Mouse (Mus musculus) frontal cortex, adult 2 months (tissue): Measurements from ENCODE around the gene Eogt. TPM values are rescaled to one million over a fixed set of nuclear protein-coding genes. Genes with fewer than 3 reads are reported as not detected.

Source experiments
- DNase-seq, 2 experiments: peaks; one replicate each; pipeline ENCODE4 v3.0.0; 2022; ENCODE audit warnings: low spot score in 1 of 2; ENCODE audit errors: extremely low spot score in 1 of 2
- polyA plus RNA-seq: library from polyadenylated mRNA; depleted of rRNA; stranded (reverse); fragments of >200 nt; gene quantifications from 2 replicates; pipeline ENCODE4 v1.2.3, GENCODE M21; 2012; rRNA removed

Gene Eogt
- polyA plus RNA-seq, 1 experiment, result 31.4 TPM

DNA sequence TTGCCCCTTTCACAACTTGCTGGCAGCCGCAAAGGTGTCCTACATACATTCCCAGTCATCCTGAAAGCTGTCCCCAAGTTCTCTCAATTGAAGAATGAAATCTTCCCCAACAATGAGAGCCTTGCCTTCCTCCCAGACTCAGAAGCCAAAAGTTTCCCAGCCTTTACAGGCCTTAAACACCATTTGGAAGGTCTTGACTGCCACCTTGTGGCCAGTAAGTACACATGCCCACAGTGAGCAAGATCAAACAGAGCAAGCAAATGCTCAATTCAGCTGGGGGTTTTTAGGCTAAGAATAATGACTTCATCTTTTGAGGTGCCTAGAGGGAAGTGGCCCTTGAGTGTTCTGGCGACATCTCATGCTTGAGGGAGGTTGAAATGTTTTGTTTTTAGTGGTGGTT is 42.2 kb downstream of the Eogt start:
- peak; percentile 13 to 79 for DNase-seq

DNA sequence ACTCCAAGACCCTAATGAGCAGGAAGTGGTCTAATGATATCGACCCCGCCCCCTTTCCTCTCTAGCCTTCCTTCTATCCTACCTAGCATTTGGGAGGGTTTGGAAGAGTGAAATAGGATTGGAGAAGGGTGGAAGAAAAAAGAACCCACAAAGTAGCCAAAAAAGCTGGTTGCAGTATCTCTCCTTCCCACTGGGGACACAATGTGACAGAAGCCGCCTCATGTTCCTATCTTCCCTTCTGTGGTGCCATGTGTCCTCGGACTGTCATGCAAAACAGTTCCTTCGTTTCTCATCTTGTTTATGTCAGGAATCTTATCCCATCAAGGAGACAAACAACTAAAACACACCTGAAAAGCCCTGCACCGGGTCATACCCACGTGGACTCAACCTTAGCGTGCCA is 42.9 kb downstream of the Eogt start:
- no peak for DNase-seq

DNA sequence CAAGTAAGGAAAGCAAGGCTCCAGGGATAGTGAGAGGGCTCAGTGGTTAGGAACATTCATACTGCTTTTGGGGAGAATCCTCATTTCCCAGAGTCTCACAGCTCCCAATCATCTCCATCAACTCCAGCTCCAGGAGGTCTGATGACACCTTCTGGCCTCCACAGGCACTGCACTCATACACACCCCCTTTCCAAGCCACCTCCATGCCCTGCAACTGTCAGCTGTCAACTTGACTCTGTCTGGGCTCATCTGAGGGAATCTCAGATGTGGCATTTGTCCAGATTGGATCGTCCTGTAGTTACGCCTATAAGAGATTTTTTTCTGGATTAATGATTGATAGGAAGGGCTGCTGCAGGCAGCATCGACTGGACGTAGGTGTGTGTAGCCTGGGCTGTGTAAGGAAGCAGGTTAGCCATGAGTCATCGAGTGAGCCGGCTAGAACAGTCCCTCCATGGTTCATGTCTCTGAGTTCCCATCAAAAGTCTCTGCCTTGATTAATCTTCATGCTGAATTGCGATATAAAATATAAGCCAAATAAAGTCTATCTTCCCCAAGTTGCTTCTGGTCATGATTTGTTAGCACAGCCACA is 44.6 kb downstream of the Eogt start:
- DNase-seq, result peak in 1 of 2 experiments; percentile 26

DNA sequence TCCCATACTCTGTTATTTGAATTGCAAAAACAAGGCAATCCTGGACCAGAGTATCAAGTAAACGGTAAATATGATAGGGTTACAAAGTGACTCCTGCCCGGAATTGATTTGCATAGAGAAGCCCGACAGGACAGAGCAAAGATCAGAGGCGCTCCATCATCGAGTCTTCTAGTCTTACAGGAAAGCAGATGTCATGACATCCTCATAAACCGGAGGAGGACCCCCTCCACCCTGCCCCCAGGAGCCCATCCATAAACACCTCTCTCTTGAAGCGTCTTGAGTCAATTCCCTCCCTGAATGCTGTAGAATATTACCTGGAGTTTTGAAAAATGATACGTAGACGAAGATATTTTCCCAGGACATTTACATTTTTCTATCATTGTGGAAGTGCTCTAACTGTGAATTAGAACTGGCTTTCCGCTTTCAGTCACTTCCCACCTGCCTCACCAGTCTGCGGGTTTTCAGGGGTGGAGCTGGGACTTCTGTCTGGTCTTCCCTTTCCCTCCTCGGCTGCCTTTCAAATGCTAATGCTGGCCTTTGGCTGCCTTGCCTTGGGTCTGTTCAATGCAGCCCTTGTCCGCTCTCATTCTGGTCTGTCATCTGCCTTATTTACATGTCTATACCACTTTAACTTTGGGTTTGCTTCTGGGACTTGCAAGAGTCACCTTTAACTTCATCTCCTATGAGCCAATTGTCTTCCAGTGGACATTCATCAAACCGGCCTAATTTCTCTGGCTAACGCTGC is 46.9 kb downstream of the Eogt start:
- DNase-seq, result no peak

DNA sequence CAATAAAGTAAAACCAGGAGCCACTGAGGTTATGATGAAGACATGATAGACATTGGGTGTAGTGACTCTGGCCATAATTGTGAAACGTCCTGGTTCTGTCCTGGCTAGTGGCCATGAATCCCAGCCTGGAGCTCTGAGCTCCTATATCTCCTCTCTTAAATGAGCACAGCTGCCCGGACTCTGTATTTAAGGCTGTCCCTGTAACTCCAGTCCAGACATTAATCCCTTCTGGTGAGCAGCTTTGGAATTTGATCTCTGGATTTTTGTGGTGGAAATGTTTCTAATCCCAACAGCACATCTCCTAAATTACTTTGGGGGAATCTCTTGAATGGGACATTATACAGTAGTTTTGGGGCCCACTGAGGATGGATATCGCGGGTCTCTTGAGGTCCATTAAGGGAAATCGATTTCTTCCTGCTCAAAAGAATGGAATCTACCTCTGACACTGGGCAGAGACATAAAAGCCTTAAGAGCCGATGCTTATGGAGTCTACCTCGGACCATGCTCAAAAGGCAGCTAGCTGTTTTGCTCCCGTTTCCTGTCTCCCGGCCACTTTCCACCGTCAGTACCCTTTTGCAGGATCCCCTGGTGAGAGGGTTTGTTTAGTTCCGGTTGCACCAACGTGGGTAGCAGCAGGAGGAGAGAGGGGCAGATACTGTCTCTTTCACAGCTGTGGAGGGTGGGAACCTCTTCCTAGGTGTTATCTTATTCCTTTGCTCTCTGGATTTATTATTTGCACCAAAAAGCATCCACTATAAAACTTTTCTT is 47.6 kb downstream of the Eogt start:
- no peak for DNase-seq

DNA sequence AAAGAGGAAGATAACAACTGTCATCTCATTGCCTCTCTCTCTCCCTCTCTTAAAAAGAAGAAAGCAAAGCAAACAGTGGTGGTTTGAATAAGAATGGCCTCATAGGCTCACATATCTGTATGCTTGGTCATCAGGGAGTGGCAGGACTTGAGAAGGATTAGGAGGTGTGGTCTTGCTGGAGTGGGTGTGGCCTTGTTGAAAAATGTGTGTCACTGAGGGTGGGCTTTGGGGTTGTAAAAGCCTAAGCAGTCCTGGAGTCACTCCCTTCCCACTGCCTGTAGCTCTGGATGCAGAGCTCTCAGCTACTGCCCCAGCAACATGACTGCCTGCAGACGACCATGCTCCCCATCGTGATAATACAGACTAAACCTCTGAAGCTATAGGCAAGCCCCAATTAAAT is 66.6 kb downstream of the Eogt start:
- DNase-seq, result no peak

DNA sequence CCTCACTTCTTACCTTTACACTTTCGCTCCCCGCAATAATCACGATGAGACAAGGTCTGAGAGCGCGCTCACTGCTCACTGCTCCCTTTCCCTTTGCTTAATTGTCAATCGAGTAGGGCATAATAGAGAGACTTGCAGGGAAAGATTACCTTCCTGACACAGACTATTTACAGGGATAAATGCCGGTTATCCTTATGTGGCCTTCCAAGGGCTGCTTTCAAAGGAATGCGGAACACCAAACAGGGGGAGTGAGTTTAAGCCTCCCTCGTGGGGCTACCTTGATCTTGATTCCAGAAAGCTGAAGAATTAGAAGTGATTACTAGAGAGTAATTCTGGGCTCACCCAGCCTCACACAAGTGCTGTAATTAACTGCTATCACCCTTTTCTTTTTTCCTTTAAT is 69.0 kb downstream of the Eogt start:
- DNase-seq, result no peak

DNA sequence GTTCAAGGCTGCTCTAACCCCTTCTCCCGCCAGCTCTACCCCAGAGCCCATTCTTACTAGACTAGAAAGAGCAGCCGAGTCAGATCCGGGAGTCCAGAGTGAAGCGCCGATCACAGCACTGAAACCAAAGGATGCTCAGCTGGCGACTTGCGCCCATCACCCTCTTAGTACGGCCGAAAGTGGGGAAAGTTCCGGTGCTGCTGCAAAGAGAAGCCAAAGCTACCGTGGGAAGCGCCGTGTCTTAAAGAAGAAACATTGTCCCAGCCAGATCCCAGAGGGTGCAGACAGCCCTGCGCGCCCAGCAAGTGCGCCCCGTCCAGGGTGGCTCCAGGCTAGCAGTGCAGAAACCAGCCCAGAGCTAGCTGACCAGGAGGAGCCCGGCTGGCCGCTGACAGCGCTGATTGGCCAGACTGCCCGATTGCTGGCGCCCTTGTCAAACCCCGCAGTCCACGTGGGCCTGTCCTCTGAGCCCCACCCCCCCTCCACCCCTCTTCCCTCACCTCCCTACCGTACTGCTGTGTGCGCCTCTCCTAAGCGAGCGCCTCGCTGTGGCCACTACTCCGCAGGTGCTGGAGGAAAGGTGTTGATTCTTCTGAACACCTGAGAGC is 88.8 kb downstream of the Eogt start, which contains the start of gene Fam19a4:
TSS of gene Fam19a4 (minus strand) at position 340 of the 608 bp plus-strand sequence.
- DNase-seq, result no peak

Other genes starting within 250 kb of the Eogt start
- gene Fam19a4, start 88.8 kb downstream of the Eogt start, polyA plus RNA-seq, result 0.38 and 0.48 TPM in 2 replicates
- gene Tmf1, start 29.9 kb upstream of the Eogt start, polyA plus RNA-seq, result 9.3 and 11.5 TPM in 2 replicates
- gene Uba3, start 56.5 kb upstream of the Eogt start, polyA plus RNA-seq, result 56.0 and 63.3 TPM in 2 replicates
- 165 and 175 TPM in 2 replicates for gene Arl6ip5, start 61.5 kb upstream of the Eogt start, polyA plus RNA-seq
- 0.15 TPM in 1 of 2 replicates, not detected in the other for gene Lmod3, start 103.6 kb upstream of the Eogt start, polyA plus RNA-seq